In genomic region chr4:44251521-44251920, GRCm38 (mm10) we compare ENCODE assay signal across 10 mouse cellular contexts.
"Had no signal": no experiment of that assay in that cellular context is flagged by ENCODE, and none has a peak within 500 bp of the region (broad histone marks: within the 10 kb centered on the region; RNA-seq: fewer than 3 reads in every experiment).

No protein-coding gene starts in this region.

- H3K9me3 ChIP-seq: limb, embryonic 10.5 days; liver, embryonic 15.5 days; midbrain, embryonic 15.5 days; neural tube, embryonic 12.5 days had no signal

- H3K27ac ChIP-seq: limb, embryonic 10.5 days; liver, embryonic 15.5 days; midbrain, embryonic 15.5 days; neural tube, embryonic 12.5 days; stomach, postnatal 0 days had no signal

- H3K4me3 ChIP-seq: limb, embryonic 10.5 days; liver, embryonic 15.5 days; midbrain, embryonic 15.5 days; neural tube, embryonic 12.5 days had no signal

- H3K36me3 ChIP-seq: limb, embryonic 10.5 days; liver, embryonic 15.5 days; midbrain, embryonic 15.5 days; neural tube, embryonic 12.5 days had no signal

- ATAC-seq: midbrain, embryonic 15.5 days had no signal

- H3K27me3 ChIP-seq: midbrain, embryonic 15.5 days; neural tube, embryonic 12.5 days had no signal

- DNase-seq: kidney, adult 11 months; lung, adult 2 months; lung, postnatal 36 days; thymus, adult 18-20 months; thymus, postnatal 14 days had no signal
